Mouse (Mus musculus) gastrocnemius, adult 2 months (tissue): ENCODE measurements at regions not wholly inside any gene's neighbourhood (a gene's known extent, or its start where the extent isn't known, plus 50 kb on each side); places are given as distances from the start of the nearest gene placed in this dataset.

Experiments used
- DNase-seq: peaks from one replicate; pipeline ENCODE4 v3.0.0; 2022
- H3K27ac ChIP-seq: fragments of 200-600 bp; 2 replicates; pipeline ENCODE4 v1.8.1; 2022; ENCODE audit warnings: mild to moderate bottlenecking
- H3K4me3 ChIP-seq: fragments of 200-600 bp; 2 replicates; pipeline ENCODE4 v1.8.1; 2022; ENCODE audit warnings: mild to moderate bottlenecking, moderate library complexity
- CTCF ChIP-seq: fragments of 200-600 bp; IDR thresholded peaks from 2 replicates; pipeline ENCODE4 v1.8.1; 2022; ENCODE audit warnings: antibody characterized with exemption, mild to moderate bottlenecking, moderate library complexity
- intact Hi-C: fragments of 180-260 bp; cut with DNase I; formaldehyde crosslinking; loops from one replicate; pipeline ENCODE4 v1.15.1; 2025

DNA sequence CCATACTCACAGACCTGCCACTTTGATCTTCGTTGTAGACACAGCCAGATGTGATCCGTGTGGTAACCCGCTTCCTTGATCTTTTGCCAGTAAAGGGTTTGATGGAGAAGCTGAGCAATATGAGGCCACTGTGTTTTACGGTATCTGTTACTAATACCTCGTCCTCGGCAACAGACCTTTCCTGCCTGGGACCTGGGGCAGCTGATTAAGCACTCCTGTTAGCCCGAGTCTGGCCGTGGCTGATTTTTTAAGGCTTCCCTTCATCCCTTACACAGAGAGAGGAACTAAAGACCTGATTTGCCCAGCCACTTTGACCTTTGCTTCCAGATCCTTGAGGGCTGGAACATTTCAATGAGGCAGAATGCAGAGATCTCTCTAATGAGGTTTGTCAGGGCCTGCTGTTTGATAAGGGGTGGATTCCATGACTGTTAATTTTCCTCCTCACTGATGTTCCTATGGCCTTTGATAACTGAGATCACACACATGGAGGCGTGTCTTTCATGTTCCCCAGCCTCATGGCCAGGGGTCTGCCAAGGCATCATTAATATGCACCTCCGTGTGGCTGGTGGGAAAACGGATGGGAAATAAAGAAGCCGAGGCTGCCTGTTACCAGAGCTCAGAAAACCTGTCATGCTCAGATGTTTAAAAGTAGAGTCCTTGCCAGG is 231.0 kb upstream of the Mpped2 start:
- no peak for TF ChIP-seq CTCF
- H3K27ac ChIP-seq, result no peak overlapping the region
- intact Hi-C loops, result no loop called here
- no peak for DNase-seq
- no peak overlapping the region for H3K4me3 ChIP-seq

DNA sequence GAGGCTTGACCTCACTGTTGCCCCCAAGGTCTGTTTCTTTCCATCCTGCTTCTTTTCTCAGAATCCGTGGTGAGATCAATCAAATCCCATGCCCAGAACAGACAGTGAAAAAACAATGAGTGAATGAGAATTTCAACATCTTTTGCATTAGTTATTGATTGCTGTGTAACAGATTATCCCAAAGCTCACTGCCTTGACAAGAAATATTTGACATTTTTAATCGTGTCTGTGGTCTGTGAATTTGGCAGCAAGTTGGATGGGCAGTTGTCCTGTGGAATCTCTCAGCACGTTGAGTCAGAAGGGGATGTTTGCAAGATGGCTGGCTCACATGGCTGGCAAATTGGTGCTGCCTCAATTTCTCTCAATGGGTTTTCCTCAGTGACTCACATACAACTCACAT is 228.0 kb upstream of the Mpped2 start:
- DNase-seq, result no peak
- Histone ChIP-seq H3K4me3 (no peak overlapping the region), H3K27ac (no peak overlapping the region)
- intact Hi-C loops, result no loop called here
- TF ChIP-seq CTCF, result no peak

DNA sequence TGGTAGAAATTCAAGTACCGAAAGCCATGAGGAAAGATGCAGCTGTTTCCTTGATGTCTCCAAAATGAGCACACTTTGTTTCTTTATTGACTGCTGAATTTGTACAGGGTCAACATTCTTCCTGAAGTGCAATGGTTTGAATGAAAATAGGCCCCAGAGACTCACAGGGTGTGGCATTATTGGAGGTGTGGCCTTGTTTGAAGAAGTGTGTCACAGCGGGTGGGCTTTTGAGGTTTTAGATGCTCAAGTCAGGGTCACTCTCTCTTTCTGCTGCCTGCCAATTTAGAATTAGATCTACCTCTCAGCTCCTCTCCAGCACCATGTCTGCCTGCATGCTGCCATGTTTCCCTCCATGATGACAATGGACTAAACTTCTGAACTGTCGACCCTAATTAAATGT is 227.2 kb upstream of the Mpped2 start:
- DNase-seq, result no peak
- H3K4me3 ChIP-seq, result no peak overlapping the region
- H3K27ac ChIP-seq, result no peak overlapping the region
- intact Hi-C loops, result no loop called here
- TF ChIP-seq CTCF, result no peak

DNA sequence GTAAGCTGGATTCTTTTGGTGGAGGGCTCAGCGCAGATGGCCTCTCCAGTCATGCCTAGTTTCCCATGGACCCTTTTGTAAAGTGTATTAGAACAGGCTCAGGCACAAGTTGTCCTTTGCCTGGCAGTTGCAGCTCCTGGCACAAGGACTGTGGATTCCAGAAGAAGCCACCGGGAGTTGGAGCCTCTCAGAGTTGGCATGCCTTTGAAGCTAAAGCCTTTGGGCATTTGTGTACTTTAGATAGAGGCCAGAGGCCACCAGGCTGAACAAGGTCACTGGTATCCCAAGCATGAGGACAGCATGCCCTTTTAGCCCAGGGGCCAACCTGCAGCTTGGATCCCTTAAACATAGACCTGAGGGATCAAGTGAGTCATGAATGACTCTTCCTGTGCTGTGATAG is 223.9 kb upstream of the Mpped2 start:
- no peak for TF ChIP-seq CTCF
- peak overlapping the region; percentile 48 for H3K27ac ChIP-seq
- intact Hi-C loops, result no loop called here
- DNase-seq, result peak; percentile 23
- no peak overlapping the region for H3K4me3 ChIP-seq

DNA sequence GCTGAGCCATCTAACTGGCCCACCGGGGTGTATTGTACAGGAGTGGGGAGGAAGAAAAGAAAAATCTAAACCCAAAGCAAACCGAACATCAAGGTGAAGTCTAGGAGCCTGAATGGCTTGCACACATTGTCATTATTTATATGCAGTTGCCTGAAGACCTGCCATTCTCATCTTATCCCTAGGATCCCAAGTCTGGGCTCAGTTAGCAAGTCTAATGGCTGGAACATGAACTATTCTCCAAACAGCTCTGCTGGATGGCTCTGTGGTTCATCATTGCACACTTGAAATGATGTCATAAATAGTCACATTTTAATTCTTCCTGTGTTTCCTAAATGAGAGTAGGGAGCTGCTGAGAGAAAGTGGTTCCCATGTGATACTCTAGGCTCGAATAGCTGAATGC is 219.6 kb upstream of the Mpped2 start:
- intact Hi-C loops, result no loop called here
- TF ChIP-seq CTCF, result no peak
- Histone ChIP-seq H3K4me3 (no peak overlapping the region), H3K27ac (no peak overlapping the region)
- DNase-seq, result no peak

DNA sequence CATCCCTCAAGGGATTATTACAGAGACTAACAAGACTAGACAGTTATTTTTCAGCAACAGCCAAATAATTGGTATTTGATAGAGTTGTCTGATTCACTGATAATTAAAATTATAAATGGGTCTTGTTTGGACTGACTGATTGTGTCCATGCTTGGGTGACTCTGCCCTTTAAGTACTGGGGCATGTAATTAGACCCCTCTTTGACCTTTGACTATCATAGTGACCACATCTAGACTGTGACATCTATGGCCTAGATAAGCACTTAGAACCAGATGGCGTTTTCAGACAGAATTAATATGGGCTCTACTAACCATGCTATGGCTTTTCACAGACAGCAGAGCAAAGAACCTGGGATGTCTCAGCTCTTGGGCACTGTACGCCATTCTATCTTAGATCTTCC is 215.1 kb upstream of the Mpped2 start:
- intact Hi-C loops, result no loop called here
- DNase-seq, result no peak
- no peak for TF ChIP-seq CTCF
- H3K4me3 ChIP-seq, result no peak overlapping the region
- no peak overlapping the region for H3K27ac ChIP-seq

DNA sequence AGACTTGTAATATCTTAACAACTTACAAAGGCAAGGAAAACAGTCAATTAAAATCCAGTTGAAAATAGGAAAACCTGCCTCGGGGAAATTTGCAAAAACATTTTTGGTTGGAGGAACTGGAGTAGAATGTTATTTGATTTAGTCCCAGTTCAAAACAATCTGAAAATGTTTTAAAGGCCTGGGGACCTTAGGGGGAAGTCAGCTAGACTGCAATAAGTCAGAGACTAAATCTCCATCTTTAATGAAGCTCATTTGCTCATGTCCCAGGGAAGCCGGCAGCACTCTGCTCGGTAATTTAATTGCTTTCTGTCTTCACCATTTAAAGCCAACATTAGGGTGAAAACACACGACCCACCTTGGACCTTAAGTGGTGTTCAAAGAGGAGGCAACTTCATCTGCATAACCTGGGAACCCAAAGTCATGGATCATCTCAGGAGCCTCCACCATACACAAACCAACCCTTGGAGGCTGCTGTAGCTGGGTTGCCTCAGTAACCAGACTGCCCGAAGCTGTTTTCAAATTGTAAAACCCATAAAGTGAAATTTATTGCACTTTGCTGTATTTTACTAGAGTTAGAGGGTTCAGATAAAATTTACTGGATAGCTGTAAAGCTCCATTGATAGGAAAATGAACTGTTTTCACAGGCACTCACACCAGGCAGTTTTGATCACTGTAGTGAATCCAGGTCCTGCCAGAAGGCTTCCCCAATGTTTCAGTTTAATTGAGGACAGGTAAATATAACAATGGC is 205.6 kb upstream of the Mpped2 start:
- Histone ChIP-seq H3K27ac (no peak overlapping the region), H3K4me3 (no peak overlapping the region)
- intact Hi-C loops, result no loop called here
- no peak for DNase-seq
- TF ChIP-seq CTCF, result no peak

DNA sequence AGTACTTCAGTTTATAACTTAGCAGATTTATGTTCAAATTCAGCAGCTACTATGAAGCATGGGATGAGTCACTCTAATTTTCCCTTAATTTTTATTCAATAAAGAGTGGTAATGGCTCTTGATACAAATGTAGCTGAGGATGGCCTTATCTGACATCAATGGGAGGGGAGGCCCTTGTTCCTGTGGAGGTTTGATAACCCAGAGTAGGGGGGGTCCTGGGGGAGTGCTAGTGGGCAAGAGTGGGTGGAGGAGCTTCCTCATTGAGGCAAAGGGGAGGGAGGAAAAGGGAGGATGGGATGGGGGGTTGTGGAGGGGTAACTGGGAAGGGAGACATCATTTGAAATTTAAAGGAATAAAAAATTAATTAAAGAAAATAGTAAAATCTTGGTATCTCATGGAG is 194.3 kb upstream of the Mpped2 start:
- TF ChIP-seq CTCF, result no peak
- intact Hi-C loops, result no loop called here
- no peak overlapping the region for H3K4me3 ChIP-seq
- no peak overlapping the region for H3K27ac ChIP-seq
- no peak for DNase-seq

DNA sequence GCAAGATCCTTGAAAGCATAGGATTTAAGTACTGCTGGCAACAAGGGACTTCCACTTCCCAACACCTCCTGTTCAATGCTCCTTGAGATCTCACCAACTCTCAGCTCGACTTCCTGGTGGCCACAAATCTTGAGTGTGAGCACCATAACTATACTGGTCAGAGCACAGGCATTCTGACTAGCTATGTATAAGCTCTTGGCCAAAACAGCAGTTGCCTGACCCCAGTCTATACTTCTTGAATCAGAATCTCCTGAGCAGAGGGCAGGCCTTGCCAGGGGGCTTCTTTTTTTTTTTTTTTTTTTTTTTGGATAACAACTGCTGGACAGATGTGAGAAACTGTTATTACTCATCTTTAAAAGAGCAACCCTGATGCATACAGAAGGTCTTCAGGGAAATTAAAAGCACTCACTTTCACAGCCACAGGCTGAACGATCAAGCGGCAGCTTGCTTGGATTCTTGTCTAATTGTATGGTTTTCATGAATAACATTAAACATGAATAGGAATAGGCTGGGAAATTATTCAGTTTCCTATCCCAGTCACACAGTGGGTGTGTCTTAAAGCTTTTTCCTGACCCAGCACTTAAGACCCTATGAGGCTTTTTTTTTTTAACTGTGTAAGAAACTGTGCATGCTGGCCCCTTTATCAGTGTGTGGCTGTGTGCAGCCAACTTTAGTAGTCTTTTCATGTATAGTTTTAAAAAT is 193.7 kb upstream of the Mpped2 start:
- DNase-seq, result no peak
- Histone ChIP-seq H3K4me3 (no peak overlapping the region), H3K27ac (no peak overlapping the region)
- TF ChIP-seq CTCF, result no peak
- intact Hi-C loops, result no loop called here

DNA sequence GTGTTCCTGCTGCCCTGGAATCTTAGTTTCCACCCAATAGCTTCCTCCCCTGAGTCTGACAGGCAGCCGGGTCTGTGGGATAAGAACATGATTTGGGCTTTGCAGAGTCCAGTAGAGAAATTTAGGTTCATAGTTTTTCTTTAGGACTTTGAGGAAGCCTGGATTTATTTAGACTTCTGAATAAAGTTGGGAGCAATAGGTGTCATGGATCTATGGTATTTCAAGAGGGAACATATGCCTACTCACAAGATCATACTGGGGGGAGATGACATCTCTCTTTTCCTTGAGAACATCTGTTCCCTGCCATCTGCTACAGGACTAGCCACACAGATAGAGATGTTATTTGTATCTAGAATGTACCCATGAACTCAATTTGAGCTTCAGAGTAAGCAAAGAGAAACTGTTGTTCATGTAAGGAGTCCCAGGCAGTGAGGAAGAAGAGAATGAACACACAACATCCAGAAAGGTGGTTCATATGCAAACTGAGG is 188.1 kb upstream of the Mpped2 start:
- intact Hi-C loops, result no loop called here

DNA sequence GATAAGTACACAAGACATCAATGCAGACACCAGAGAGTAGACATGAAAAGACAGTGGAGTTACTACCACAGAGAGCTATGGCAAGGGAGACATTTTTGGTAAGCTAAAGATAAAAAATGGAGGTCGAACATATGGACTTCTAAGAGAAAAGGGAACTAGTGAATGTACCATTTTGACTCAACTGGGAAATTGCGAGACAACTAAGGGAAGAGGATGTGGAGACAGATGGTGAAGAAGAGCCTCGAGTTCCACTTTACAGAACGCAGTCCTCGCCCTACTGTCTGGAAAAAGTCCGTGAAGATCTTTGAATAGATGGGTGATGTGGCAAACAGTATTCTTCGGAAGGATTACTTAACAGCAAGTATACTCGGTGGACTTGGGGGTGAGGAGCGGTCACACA is 181.2 kb upstream of the Mpped2 start:
- no peak for TF ChIP-seq CTCF
- Histone ChIP-seq H3K4me3 (no peak overlapping the region), H3K27ac (no peak overlapping the region)
- intact Hi-C loops, result no loop called here
- DNase-seq, result no peak

More for the DNA sequence above, 188.1 kb upstream of the Mpped2 start:
- no peak for DNase-seq
- no peak overlapping the region for H3K27ac ChIP-seq
- H3K4me3 ChIP-seq, result no peak overlapping the region
- TF ChIP-seq CTCF, result no peak

DNA sequence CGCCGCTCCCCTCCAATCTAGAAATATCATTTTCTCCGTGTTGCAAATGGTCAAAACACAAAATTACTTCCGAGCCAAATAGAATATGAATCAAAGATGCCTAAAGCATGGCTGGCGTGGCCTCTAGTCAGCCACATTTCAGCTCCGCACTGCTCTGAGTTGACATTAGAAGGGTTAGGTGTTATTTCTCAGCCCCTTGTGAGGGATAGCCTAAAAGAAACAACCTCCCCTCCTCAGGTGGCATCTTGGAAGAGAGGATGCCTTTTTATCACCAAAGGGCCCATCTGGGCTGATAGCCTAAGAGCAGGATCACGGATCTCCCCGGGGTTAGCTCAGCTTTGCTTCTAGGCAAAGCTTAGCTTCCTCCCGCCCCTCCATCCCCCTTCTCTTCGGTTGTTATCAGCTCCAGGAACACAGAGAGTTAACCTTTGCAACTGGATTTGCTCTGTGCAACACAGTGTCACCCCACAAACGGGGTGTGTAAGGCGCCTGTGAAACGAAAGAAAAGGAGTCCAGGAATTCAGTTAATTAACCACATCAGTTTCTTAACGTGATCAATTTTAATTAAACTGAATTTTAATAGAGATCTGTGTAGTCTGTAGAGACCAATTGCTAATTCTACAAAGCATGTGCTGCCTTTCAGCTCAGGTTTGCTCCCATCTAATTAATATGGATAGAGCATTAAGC is 180.6 kb upstream of the Mpped2 start:
- intact Hi-C loops, result no loop called here
- no peak overlapping the region for H3K27ac ChIP-seq
- no peak overlapping the region for H3K4me3 ChIP-seq
- no peak for TF ChIP-seq CTCF
- no peak for DNase-seq

DNA sequence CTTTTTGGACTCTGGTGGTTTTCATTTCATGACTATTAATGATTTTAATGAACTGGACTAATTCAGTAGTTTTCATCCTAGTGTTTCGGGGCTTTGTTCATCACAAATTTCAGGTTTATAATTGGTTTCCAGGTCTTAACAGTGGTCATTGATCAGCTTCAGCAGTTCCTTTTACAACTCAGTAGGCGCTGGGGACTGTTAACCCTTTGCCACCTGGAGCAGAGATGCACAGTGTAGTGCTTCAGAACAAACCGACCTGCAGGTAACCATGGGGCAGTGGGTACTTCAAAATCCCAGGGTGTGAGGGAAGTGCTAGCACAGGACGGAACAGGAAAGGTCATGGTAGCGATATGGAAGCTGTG is 180.1 kb upstream of the Mpped2 start:
- no peak for TF ChIP-seq CTCF
- intact Hi-C loops, result no loop called here

More for the DNA sequence above, 180.1 kb upstream of the Mpped2 start:
- no peak for DNase-seq
- Histone ChIP-seq H3K4me3 (no peak overlapping the region), H3K27ac (no peak overlapping the region)
